Mouse (Mus musculus) MEL (cell line): ENCODE results near the gene Kctd2.

Source experiments
- CTCF ChIP-seq, 3 experiments: IDR thresholded peaks in 2 of 3; conservative IDR thresholded peaks in 1 of 3; 2 replicates each; pipeline ENCODE4 v1.5.1; 2011 to 2012; ENCODE audit warnings: low read length in 3 of 3, low read depth in 2 of 3, mild to moderate bottlenecking in 2 of 3, improper control_type of control experiment in 1 of 3, inconsistent platforms in 1 of 3, mixed read lengths in 1 of 3, moderate library complexity in 1 of 3; ENCODE audit not compliant: control insufficient read depth in 1 of 3, insufficient read depth in 1 of 3, poor library complexity in 1 of 3, severe bottlenecking in 1 of 3
- KAT2A ChIP-seq: conservative IDR thresholded peaks from 2 replicates; pipeline ENCODE4 v1.6.1; 2012; ENCODE audit warnings: low read depth, low read length, improper control_type of control experiment, inconsistent platforms
- MAFK ChIP-seq: IDR thresholded peaks from 2 replicates; pipeline ENCODE4 v1.6.1; 2011; ENCODE audit warnings: low read depth, mild to moderate bottlenecking, low read length, improper control_type of control experiment, borderline replicate concordance
- POLR2A ChIP-seq, 2 experiments: IDR thresholded peaks; 2 replicates each; pipeline ENCODE4 v1.6.1; 2011 to 2012; ENCODE audit warnings: low read length in 2 of 2, mild to moderate bottlenecking in 2 of 2, control low read depth in 1 of 2, improper control_type of control experiment in 1 of 2, low read depth in 1 of 2, moderate library complexity in 1 of 2; ENCODE audit not compliant: control insufficient read depth in 1 of 2, insufficient read depth in 1 of 2, poor library complexity in 1 of 2
- TAL1 ChIP-seq: IDR thresholded peaks from 2 replicates; pipeline ENCODE4 v1.6.1; 2012; ENCODE audit warnings: mild to moderate bottlenecking, inconsistent platforms, low read length, moderate library complexity, mixed read lengths

GRCm38 (mm10) chr11:115372015-115372414, 47.9 kb upstream of the Kctd2 start:
- TF ChIP-seq POLR2A (IDR thresholded peaks at IDR 0.05; ENCODE audit: control insufficient read depth in 1 of 2, insufficient read depth in 1 of 2, low read depth in 1 of 2, low read length in 2 of 2, poor library complexity in 1 of 2) (no peak), TAL1 (no peak), CTCF (IDR thresholded peaks at IDR 0.05 in 2 of 3, conservative IDR thresholded peaks at IDR 0.05 in 1 of 3; ENCODE audit: control insufficient read depth in 1 of 3, insufficient read depth in 1 of 3, low read depth in 2 of 3, low read length in 3 of 3, poor library complexity in 1 of 3, severe bottlenecking in 1 of 3) (no peak), MAFK (no peak), KAT2A (no peak)
